Mouse (Mus musculus) mouse trophoblast stem cell (cell line): ENCODE measurements around the gene Wnt5b.

Experiments
- in situ Hi-C, 2 experiments: fragments of 300-500 bp; cut with MseI, MboI; formaldehyde crosslinking; loops; 2 replicates in 1 of 2; 3 replicates in 1 of 2; pipeline ENCODE4 v1.15.1; 2025

Wnt5b gene

DNA sequence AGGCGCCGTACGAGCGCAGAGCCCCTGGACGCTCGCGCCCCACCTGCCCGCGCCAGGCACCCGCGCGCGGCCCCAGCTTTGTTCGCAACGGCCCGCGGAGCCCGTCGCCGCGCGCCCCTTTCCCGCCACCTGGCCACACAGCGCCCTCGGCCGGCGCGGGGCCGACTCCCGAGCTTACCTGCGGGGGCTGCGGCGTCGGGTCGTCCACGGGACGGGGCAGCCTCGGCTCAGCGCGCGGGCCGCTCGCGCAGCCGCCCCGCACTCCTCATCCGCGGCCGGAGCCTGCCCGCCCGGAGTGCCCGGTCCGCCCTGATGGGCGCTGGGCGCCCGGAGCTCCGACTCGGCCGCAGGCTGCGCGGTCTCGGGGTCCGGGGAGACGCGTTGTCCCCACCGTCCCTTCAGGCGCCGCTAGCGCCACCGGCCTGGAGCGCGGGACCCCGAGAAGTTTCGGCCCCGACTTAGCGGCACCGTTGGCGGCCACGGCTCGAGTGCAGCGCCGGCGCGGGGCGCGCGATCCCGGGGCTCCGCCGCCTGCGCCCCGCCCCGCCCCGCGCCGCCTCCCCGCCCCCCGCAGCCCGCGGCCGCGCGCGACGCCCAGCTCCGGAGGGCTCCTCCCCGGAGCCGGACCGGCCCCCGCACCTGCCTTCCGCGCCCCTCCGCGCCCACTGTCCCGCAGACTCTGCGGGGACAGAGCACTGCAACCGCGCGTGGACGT lies at the start of gene Wnt5b:
Gene Wnt5b, minus strand, starts transcription at position 545 of the 715 bp plus-strand sequence.
- in situ Hi-C loops: no loop called here

DNA sequence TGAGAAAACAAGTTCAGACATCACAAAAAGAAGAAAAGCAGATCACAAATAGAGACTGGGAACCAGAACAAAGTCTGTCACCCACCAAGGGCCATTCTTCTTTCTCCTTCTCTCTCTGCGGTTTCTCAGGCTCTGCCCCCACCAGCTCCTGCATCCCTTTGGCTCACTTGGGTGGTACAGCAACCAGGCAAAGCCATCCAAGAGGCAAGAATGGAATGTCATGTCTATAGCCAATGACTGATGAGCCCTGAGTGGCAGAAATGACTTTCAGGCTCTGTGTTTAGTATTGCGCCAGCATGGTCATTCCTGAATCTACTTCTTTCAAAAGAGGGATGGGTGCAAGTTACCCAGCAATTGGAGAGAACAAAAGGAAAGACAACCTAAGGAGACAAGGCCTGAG lies 46.7 kb upstream of the Wnt5b start:
- in situ Hi-C loops: no loop called here

- in situ Hi-C loops: no loop called here
These were observed 43.8 kb upstream of the Wnt5b start for GRCm38 (mm10) chr6:119587897-119588296.

DNA sequence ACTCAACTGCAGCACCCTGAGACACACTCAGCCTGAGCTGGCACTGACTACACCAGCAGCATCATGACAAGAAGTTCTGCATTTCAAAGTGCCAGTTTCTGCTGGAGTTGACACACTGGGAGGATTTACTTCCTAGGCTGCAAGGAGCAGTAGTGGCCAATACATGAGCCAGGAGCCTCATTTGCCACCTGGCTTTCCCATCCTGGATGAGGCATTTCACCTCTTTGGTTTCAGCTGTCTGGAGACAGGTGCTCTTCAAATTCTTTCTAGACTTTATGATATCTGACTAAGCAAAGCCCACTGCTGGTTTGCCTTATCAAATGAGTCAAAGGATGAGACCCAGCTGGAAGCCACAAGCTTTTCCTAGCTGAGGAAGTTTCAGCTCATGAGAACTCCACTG lies 43.3 kb upstream of the Wnt5b start:
- in situ Hi-C loops: no loop called here

GRCm38 (mm10) chr6:119585652-119586375 lies 41.7 kb upstream of the Wnt5b start:
- in situ Hi-C loops: no loop called here

DNA sequence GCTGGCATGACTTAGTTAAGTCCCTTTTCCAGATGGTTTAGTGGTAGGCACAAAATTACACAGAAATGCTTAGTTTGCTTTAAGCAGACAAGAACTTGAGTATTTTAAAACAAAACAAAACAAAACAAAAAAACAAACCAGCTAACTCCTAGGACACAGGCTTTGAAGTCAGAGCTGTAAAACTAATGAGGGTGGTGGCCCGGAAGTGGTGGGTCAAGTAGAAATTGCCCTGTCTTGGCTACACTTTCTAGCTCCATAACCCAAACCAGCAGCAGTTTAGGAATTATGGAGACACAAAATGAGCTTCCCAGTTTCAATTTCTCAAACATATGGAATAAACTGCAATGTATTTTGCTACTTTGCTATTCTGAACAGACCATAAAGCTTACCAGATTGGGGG lies 39.9 kb upstream of the Wnt5b start:
- in situ Hi-C loops: no loop called here

GRCm38 (mm10) chr6:119583165-119583564 lies 39.0 kb upstream of the Wnt5b start:
- in situ Hi-C loops: no loop called here

- in situ Hi-C loops: no loop called here
These were observed 32.6 kb upstream of the Wnt5b start for GRCm38 (mm10) chr6:119576706-119577105.

DNA sequence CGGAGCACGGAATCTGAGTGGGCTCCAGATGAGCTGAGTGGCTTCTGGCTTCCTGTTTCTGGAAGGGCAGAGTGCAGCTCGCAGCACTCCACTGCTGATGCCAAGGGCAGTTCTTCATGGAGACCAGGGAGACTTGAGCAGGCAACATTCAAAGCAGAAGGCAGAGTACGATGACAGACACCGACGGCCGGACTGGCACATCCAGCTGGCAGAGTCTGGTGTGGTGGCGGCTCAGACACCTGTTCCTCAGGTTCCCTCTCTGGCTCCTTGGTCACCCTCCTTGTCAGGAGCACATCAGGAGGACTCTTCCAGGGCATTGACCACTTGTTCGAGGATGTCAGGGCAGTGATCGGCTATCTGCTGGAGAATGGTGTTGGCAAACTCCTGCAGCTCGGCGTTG lies 31.2 kb upstream of the Wnt5b start:
- in situ Hi-C loops: no loop called here

- in situ Hi-C loops: no loop called here
These were observed 28.1 kb upstream of the Wnt5b start for GRCm38 (mm10) chr6:119572296-119572695.

GRCm38 (mm10) chr6:119570797-119571196 lies 26.6 kb upstream of the Wnt5b start:
- in situ Hi-C loops: no loop called here

GRCm38 (mm10) chr6:119568339-119568738 lies 24.2 kb upstream of the Wnt5b start:
- in situ Hi-C loops: no loop called here

DNA sequence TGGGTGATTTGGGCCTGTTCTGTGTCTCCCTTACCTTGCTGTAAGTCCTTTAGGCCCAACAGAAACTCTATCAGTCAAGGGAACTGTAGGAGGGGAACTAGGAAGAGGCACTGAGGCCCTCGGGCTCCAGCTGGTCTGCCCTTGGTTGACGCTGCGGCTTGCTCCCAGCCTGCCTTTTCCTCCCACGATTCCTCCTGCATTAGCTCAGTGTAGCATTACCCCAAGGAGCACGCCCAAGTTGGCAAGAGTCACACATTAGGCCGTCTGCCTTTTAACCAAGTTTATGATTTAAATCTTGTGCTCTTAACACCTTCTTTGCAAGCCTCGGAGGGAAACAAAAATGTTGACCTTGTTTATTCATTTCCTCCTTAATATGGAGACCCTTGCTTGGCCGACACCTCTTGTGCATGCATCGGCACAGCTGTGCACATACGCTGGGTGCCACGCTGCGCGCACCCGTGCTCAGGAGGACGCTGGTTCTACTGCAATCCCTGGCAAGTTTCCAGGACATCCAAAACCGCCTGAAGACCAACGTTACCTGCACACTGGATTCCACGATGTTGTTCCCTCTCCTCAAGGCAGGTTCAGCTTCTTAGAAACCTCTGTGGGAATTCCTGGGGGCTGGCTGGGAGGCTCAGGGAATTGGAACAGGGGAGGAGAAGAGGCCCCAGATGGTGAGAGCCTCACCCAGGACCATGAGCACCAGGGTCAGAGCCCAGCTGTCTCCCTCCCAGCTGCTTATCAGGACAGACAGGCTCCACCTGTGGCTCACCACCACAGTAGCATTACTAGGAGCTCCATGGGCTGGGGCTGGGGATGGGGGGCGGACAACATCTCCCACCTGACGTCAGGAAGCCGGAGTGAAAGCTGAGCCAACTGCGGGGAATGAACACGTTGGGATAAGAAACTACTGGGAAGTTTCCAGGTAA lies 21.6 kb upstream of the Wnt5b start:
- in situ Hi-C loops: no loop called here

DNA sequence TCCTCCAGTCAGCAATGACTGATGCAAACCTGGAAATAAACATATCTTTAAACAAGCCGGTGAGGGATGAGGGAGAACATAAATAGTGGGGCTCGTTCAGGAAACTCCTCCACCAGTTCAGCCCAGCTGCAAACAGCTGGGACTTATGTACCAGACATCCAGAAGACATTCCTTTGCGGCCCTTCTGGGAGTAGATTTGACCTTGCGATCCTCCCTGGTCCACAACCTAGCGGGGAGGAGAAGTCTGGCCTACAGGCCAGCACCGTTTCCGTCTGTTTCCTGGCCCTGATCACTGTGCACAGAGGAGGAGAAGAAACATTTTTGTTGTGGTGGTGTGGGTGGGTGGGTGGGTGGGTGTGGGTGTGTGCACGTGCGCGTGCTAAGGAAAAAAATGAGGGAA lies 18.4 kb upstream of the Wnt5b start:
- in situ Hi-C loops: no loop called here

GRCm38 (mm10) chr6:119558855-119559254 lies 14.7 kb upstream of the Wnt5b start:
- in situ Hi-C loops: no loop called here

- in situ Hi-C loops: no loop called here
These were observed 10.3 kb upstream of the Wnt5b start for GRCm38 (mm10) chr6:119554439-119554838.

- in situ Hi-C loops: no loop called here
These were observed 344 bp upstream of the Wnt5b start for GRCm38 (mm10) chr6:119544518-119544864.

DNA sequence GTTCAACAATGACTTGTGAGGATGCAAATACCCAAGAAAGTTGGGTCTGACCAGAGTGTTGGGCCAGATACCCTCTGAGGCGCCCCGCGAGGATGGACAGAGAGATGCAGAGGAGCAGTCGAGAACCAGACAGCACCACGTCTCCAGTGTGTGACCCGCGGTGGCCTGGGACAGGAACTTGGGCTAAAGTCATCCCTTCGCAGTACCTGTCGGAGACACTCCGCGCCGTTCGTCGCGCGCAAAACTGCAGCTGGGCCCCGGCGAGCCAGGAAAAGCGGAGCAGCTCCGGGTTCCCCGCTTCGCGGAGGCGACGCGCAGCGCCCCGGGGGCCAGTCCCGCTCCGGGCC lies 718 bp downstream of the Wnt5b start:
- in situ Hi-C loops: no loop called here

- in situ Hi-C loops: no loop called here
These were observed 8.3 kb downstream of the Wnt5b start for GRCm38 (mm10) chr6:119535867-119536266.

DNA sequence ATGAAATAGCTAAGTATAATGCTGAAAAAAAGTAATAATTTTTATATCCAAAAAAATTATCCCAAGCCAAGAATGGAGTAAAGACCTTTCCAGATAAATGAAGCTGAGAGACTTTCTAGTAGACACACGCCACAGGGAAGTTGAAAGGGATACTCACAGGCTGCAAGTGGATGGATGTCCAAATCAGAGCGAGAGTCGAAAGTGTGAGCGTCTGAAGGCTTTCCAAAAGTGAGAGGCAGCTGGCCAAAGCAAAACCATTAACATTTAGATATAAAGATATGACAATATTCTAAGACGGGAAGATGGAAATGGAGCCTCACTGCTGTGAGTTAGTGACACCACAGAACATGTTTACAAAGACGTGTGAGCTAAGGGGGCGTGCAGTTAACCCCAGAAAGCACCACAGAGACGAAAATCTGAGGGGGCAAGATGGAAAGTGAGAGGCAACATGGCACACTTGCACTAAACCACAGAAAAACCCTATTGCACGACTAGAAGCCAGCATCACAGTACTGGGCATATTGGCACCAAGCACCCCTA lies 10.9 kb downstream of the Wnt5b start:
- in situ Hi-C loops: no loop called here

DNA sequence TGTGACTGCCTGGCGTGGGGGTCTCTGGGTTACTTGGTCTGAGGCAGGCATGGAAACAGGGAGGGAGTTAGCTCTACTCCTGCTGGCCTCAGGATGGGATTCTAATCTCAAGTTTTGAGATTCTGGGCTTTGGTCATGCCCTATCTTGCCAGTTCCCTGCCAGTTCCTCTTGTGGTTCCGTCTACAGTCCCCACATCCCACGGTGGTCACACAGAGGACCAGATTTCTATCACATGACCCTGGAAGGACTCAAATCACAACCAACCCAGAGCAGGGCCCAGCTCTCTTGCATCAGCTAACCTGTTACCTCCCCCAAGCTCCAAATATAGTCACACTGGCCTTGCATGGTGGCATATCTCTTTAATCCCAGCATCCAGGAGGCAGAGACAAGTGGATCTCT lies 14.5 kb downstream of the Wnt5b start:
- in situ Hi-C loops: no loop called here

- in situ Hi-C loops: no loop called here
These were observed 17.6 kb downstream of the Wnt5b start for GRCm38 (mm10) chr6:119526498-119526897.
